Mouse (Mus musculus): ENCODE measurements around the gene Espn. TPM values are rescaled to one million over a fixed set of nuclear protein-coding genes. Genes with fewer than 3 reads are reported as not detected.

Gene Espn
- polyA plus RNA-seq, 1 experiment from 2014 or later = 13.8 TPM

DNA sequence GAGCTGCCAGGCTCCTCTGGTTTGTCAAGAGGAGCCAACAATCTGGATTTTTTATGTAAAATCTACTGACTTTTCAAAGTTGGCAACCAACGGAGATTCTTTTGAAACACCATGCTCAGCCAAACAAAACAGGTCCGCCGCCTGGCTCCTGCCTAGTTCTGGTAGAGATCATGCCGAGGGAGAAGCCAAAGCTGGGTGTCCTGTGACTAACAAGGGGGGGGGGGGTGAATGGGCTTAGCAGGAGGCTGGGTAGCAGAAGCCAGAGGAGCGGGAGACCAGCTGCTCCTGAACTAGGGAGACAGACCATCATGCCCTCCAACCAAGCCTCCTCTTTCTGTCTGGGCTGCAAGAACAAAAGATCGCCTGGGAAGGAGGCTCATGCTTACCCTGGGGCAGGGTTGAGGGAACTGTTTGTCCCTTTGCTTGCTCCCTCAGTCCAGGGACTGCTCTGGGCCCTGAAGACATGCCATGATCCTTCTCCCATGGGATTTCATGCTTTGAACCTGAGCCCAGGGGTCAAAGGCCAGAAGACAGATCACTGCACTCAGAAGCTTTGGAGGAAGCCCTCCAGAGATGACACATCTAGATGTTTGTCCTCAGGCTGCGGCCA, 68.5 kb downstream of the Espn start:
- 59% methylated on average over 6 of the region's 7 CpGs for WGBS
- no peak overlapping the region for H3K4me3 ChIP-seq (ENCODE audit: low read depth, low read length)
- no peak overlapping the region for H3K27ac ChIP-seq (replicated peaks)
- no peaks in the 10 kb centered on the region for H3K27me3 ChIP-seq (ENCODE audit: control insufficient read depth, insufficient read depth, low read length)
- TF ChIP-seq CTCF (IDR thresholded peaks at IDR 0.05; ENCODE audit: low read depth) (no peak), EP300 (optimal IDR thresholded peaks at IDR 0.05) (no peak)
- H3K9me3 ChIP-seq (ENCODE audit: control insufficient read depth, low read length) = no peaks in the 10 kb centered on the region
- no peak overlapping the region for H3K9ac ChIP-seq (ENCODE audit: low read length)
- H3K4me1 ChIP-seq (replicated peaks; ENCODE audit: control insufficient read depth, insufficient read depth) = 0 out of 2 replicates have a peak, but pooled peaks cover 5% of the 10 kb centered on the region
- no peaks in the 10 kb centered on the region for H3K36me3 ChIP-seq (ENCODE audit: control insufficient read depth, insufficient read depth, low read length)
- H3K4me2 ChIP-seq (replicated peaks; ENCODE audit: low read depth) = no peak overlapping the region
- no peak for DNase-seq (ENCODE audit: low spot score)
- no peak for ATAC-seq (ENCODE audit: low FRiP score, low TSS enrichment)

DNA sequence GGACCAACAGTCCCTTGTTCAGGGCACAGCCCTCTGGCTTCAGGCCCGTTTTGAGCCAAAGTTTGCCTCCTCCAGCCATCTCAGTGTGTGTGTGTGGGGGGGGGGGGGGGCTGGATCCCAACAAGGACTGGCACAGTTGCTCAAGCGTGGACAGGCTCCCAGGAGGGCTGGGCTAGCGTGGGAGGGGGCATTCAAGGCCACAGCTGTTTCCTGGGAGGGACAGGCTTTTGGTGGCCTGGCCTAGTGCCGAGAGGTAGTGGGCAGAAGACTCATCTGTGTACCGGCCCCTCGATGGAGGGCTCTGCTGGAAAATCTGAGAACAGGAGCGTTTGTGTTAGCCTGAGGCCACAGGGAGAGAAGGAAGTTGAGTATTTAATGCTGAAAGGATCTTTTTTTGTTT, 72.2 kb downstream of the Espn start:
- H3K4me2 ChIP-seq (replicated peaks; ENCODE audit: low read depth) = no peak overlapping the region
- TF ChIP-seq EP300 (optimal IDR thresholded peaks at IDR 0.05) (no peak), CTCF (IDR thresholded peaks at IDR 0.05; ENCODE audit: low read depth) (no peak)
- H3K36me3 ChIP-seq (ENCODE audit: control insufficient read depth, insufficient read depth, low read length) = no peaks in the 10 kb centered on the region
- DNase-seq (ENCODE audit: low spot score) (no peak), ATAC-seq (ENCODE audit: low FRiP score, low TSS enrichment) (no peak)
- no peak overlapping the region for H3K4me3 ChIP-seq (ENCODE audit: low read depth, low read length)
- H3K27me3 ChIP-seq (ENCODE audit: control insufficient read depth, insufficient read depth, low read length) = no peaks in the 10 kb centered on the region
- WGBS = 60% methylated on average over 7 of the region's 7 CpGs
- no peak overlapping the region for H3K9ac ChIP-seq (ENCODE audit: low read length)
- H3K4me1 ChIP-seq (replicated peaks; ENCODE audit: control insufficient read depth, insufficient read depth) = no peaks in the 10 kb centered on the region
- H3K9me3 ChIP-seq (ENCODE audit: control insufficient read depth, low read length) = no peaks in the 10 kb centered on the region
- no peak overlapping the region for H3K27ac ChIP-seq (replicated peaks)

DNA sequence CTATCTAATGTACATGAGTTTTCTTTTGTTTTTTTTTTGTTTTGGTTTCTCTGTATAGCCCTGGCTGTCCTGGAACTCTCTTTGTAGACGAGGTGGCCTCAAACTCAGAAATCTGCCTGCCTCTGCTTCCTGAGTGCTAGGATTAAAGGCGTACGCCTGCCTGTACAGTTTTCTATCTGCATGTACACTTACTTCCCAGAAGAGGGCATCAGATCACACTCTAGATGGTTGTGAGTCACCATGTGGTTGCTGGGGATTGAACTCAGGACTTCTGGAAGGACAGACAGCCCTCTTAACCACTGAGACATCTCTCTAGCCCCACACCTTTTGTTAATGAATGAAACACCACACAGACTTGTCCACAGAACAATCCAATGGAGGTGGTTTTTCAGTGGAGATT, 72.9 kb downstream of the Espn start:
- DNase-seq (ENCODE audit: low spot score) (no peak), ATAC-seq (ENCODE audit: low FRiP score, low TSS enrichment) (no peak)
- no peaks in the 10 kb centered on the region for H3K4me1 ChIP-seq (replicated peaks; ENCODE audit: control insufficient read depth, insufficient read depth)
- no peak overlapping the region for H3K27ac ChIP-seq (replicated peaks)
- no peaks in the 10 kb centered on the region for H3K27me3 ChIP-seq (ENCODE audit: control insufficient read depth, insufficient read depth, low read length)
- TF ChIP-seq CTCF (IDR thresholded peaks at IDR 0.05; ENCODE audit: low read depth) = peak; percentile 27; the same call in 1 of the 2 replicates
- no peak for TF ChIP-seq EP300 (optimal IDR thresholded peaks at IDR 0.05)
- no peak overlapping the region for H3K4me2 ChIP-seq (replicated peaks; ENCODE audit: low read depth)
- WGBS = 85% methylated on average over 3 of the region's 3 CpGs
- no peak overlapping the region for H3K4me3 ChIP-seq (ENCODE audit: low read depth, low read length)
- no peaks in the 10 kb centered on the region for H3K36me3 ChIP-seq (ENCODE audit: control insufficient read depth, insufficient read depth, low read length)
- no peaks in the 10 kb centered on the region for H3K9me3 ChIP-seq (ENCODE audit: control insufficient read depth, low read length)
- H3K9ac ChIP-seq (ENCODE audit: low read length) = no peak overlapping the region

DNA sequence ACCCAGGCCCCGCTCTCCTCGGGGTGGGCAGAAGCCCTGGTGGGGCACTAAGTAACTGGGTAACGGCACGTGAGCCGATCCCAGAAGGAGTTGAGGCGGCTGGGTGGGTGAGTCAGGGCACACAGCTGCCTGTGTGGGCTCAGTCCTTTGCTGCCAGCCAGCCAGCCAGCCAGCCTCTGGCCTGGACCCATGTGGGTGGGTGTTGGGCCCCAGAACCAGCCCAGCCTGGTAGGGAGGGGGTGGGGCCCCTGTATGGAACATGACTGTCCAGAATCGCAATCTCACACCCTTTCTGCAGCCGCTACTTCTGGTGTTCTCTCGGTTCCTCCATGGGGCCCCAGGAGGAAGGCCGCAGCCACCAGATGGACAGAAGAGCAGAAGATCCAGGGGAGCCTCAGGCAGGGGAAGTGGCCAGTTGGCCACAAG, 74.1 kb downstream of the Espn start:
- H3K4me3 ChIP-seq (ENCODE audit: low read depth, low read length) = no peak overlapping the region
- ATAC-seq (ENCODE audit: low FRiP score, low TSS enrichment) (peak; percentile 38; the same call in 1 of the 2 replicates), DNase-seq (ENCODE audit: low spot score) (no peak)
- no peak overlapping the region for H3K27ac ChIP-seq (replicated peaks)
- H3K27me3 ChIP-seq (ENCODE audit: control insufficient read depth, insufficient read depth, low read length) = no peaks in the 10 kb centered on the region
- no peak overlapping the region for H3K4me2 ChIP-seq (replicated peaks; ENCODE audit: low read depth)
- H3K9me3 ChIP-seq (ENCODE audit: control insufficient read depth, low read length) = no peaks in the 10 kb centered on the region
- TF ChIP-seq CTCF (IDR thresholded peaks at IDR 0.05; ENCODE audit: low read depth) (no peak), EP300 (optimal IDR thresholded peaks at IDR 0.05) (no peak)
- no peaks in the 10 kb centered on the region for H3K4me1 ChIP-seq (replicated peaks; ENCODE audit: control insufficient read depth, insufficient read depth)
- WGBS = 83% methylated on average over 10 of the region's 10 CpGs
- H3K36me3 ChIP-seq (ENCODE audit: control insufficient read depth, insufficient read depth, low read length) = no peaks in the 10 kb centered on the region
- no peak overlapping the region for H3K9ac ChIP-seq (ENCODE audit: low read length)

DNA sequence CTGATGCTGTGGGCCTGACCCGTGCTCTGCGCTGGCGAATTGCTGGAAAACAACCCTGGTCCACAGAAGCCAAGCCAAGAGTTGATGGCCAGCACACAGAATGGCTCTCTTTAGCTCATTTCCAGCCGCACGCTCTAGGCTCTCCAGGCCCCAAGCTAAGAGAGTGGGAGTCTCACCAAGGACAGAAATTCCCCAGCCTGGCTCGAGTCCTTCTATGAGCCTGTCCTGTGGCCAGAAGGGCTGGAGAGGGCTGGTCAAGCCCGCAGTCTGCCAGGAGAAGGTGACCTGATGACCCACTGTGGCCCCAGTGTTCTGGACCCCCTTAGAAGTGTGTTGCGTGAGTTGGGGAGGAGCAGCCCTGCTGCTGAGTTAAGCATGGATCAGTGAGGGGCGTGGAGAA, 75.0 kb downstream of the Espn start:
- 86% methylated on average over 9 of the region's 9 CpGs for WGBS
- Histone ChIP-seq H3K4me2 (replicated peaks; ENCODE audit: low read depth) (no peak overlapping the region), H3K9me3 (ENCODE audit: control insufficient read depth, low read length) (no peaks in the 10 kb centered on the region), H3K36me3 (ENCODE audit: control insufficient read depth, insufficient read depth, low read length) (no peaks in the 10 kb centered on the region), H3K27ac (replicated peaks) (no peak overlapping the region), H3K9ac (ENCODE audit: low read length) (no peak overlapping the region), H3K27me3 (ENCODE audit: control insufficient read depth, insufficient read depth, low read length) (no peaks in the 10 kb centered on the region), H3K4me1 (replicated peaks; ENCODE audit: control insufficient read depth, insufficient read depth) (no peaks in the 10 kb centered on the region), H3K4me3 (ENCODE audit: low read depth, low read length) (no peak overlapping the region)
- ATAC-seq (ENCODE audit: low FRiP score, low TSS enrichment) (no peak), DNase-seq (ENCODE audit: low spot score) (no peak)
- TF ChIP-seq CTCF (IDR thresholded peaks at IDR 0.05; ENCODE audit: low read depth) = no peak
- no peak for TF ChIP-seq EP300 (optimal IDR thresholded peaks at IDR 0.05)

DNA sequence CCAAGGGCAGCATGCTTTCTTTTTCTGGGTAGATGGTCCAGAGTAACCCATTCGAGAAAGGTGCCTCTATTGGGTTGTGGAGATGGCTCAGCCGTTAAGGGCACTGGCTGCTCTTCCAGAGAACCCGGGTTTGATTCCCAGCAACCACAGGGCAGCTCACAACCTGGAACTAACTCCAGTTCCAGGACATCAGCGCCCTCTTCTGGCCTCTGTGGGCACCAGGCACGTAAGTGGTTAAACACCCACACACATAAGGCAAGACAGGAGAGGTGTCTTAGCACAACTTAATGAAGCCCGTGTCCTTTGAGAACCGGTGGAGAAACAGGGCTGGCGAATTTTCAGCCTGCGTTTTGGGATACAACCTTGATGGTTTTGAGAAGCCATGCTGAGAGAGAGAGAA, 77.6 kb downstream of the Espn start:
- TF ChIP-seq CTCF (IDR thresholded peaks at IDR 0.05; ENCODE audit: low read depth) = peak; percentile 25; the same call in 1 of the 2 replicates
- no peak for TF ChIP-seq EP300 (optimal IDR thresholded peaks at IDR 0.05)
- Histone ChIP-seq H3K36me3 (ENCODE audit: control insufficient read depth, insufficient read depth, low read length) (no peaks in the 10 kb centered on the region), H3K9ac (ENCODE audit: low read length) (no peak overlapping the region), H3K4me2 (replicated peaks; ENCODE audit: low read depth) (no peak overlapping the region), H3K27ac (replicated peaks) (no peak overlapping the region), H3K9me3 (ENCODE audit: control insufficient read depth, low read length) (no peaks in the 10 kb centered on the region), H3K4me1 (replicated peaks; ENCODE audit: control insufficient read depth, insufficient read depth) (no peaks in the 10 kb centered on the region), H3K27me3 (ENCODE audit: control insufficient read depth, insufficient read depth, low read length) (no peaks in the 10 kb centered on the region), H3K4me3 (ENCODE audit: low read depth, low read length) (no peak overlapping the region)
- 86% methylated on average over 9 of the region's 9 CpGs for WGBS
- DNase-seq (ENCODE audit: low spot score) (no peak), ATAC-seq (ENCODE audit: low FRiP score, low TSS enrichment) (no peak)

Measured in stomach, postnatal 0 days (tissue).